Mouse (Mus musculus) lung, postnatal 25 days (tissue): ENCODE measurements around the gene Nomo1.
A peak's percentile ranks its signal among the peaks of the same experiment; 100 is the strongest.

ENCODE experiments used
- DNase-seq: peaks from one replicate; pipeline ENCODE4 v3.0.0; 2022; ENCODE audit warnings: low spot score

Nomo1 gene

GRCm38 (mm10) chr7:46103075-46103591, 69.6 kb downstream of the Nomo1 start:
- DNase-seq, result no peak

- DNase-seq, result no peak
Measured at GRCm38 (mm10) chr7:46103771-46104170, 70.3 kb downstream of the Nomo1 start.

- DNase-seq, result no peak
Measured at GRCm38 (mm10) chr7:46104256-46104915, 70.9 kb downstream of the Nomo1 start.

GRCm38 (mm10) chr7:46105484-46105883, 72.0 kb downstream of the Nomo1 start:
- no peak for DNase-seq

GRCm38 (mm10) chr7:46110079-46110478, 76.6 kb downstream of the Nomo1 start:
- DNase-seq, result no peak

GRCm38 (mm10) chr7:46111212-46111817, 77.8 kb downstream of the Nomo1 start:
- no peak for DNase-seq

GRCm38 (mm10) chr7:46111938-46112337, 78.4 kb downstream of the Nomo1 start:
- DNase-seq, result no peak

GRCm38 (mm10) chr7:46113435-46113834, 79.9 kb downstream of the Nomo1 start:
- no peak for DNase-seq

- DNase-seq, result no peak
Measured at GRCm38 (mm10) chr7:46116118-46116581, 82.7 kb downstream of the Nomo1 start.

GRCm38 (mm10) chr7:46117035-46117434, 83.5 kb downstream of the Nomo1 start:
- no peak for DNase-seq

- no peak for DNase-seq
Measured at GRCm38 (mm10) chr7:46122964-46123363, 89.5 kb downstream of the Nomo1 start.

GRCm38 (mm10) chr7:46124460-46124859, 91.0 kb downstream of the Nomo1 start:
- DNase-seq, result no peak

- no peak for DNase-seq
Measured at GRCm38 (mm10) chr7:46125340-46125739, 91.8 kb downstream of the Nomo1 start.

GRCm38 (mm10) chr7:46128196-46128595, 94.7 kb downstream of the Nomo1 start:
- no peak for DNase-seq

- DNase-seq, result no peak
Measured at GRCm38 (mm10) chr7:46129463-46130179, 96.1 kb downstream of the Nomo1 start.

- no peak for DNase-seq
Measured at GRCm38 (mm10) chr7:46130723-46131122, 97.2 kb downstream of the Nomo1 start.

- DNase-seq, result peak; percentile 2
Measured at GRCm38 (mm10) chr7:46131266-46131665, 97.8 kb downstream of the Nomo1 start.

GRCm38 (mm10) chr7:46131806-46132205, 98.3 kb downstream of the Nomo1 start:
- DNase-seq, result no peak

- DNase-seq, result no peak
Measured at GRCm38 (mm10) chr7:46132229-46132628, 98.7 kb downstream of the Nomo1 start.
